Mouse (Mus musculus): ENCODE data around the gene Il2rb. TPM values are rescaled to one million over a fixed set of nuclear protein-coding genes. Genes with fewer than 3 reads are reported as not detected.

The Il2rb gene
- polyA plus RNA-seq, 1 experiment from 2014 or later, result 0.42 TPM

DNA sequence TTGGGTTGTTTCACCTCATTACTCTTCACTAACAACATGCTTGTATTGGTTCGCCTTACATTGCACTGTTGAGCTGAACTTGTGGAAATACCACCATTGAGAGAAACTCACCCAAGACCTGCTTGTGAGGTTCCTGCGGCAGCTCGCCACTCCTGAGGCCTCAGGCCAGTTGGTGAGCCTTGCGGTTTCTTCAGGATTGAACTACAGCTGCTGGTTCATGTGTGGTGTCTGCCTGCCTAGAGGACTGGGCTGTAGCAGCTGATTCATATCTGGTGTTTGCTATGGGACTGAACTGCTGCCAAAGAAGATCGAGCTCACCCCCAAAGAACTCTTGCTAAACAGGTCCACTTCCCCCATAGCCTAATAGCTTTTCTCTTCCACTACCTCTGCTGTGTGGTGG lies 9.7 kb upstream of the Il2rb start:
- 88% methylated on average over 5 of the region's 5 CpGs for WGBS
- Histone ChIP-seq H3K27ac (replicated peaks; ENCODE audit: low read depth, low read length) (no peak overlapping the region), H3K4me1 (ENCODE audit: control insufficient read depth, insufficient read depth, low read length) (peaks cover 2% of the 10 kb centered on the region; the same call in 1 of the 2 replicates), H3K27me3 (replicated peaks; ENCODE audit: control insufficient read depth, insufficient read depth, low read length) (no peaks in the 10 kb centered on the region), H3K9ac (ENCODE audit: low read depth, low read length) (no peak overlapping the region), H3K4me3 (ENCODE audit: low read depth, low read length) (no peak overlapping the region), H3K9me3 (ENCODE audit: control insufficient read depth, low read length) (peaks cover 6% of the 10 kb centered on the region; the same call in 1 of the 2 replicates), H3K4me2 (ENCODE audit: low read depth, low read length) (no peak overlapping the region), H3K36me3 (ENCODE audit: control insufficient read depth, insufficient read depth, low read length) (no peaks in the 10 kb centered on the region)
- ATAC-seq (ENCODE audit: low read depth) (no peak), DNase-seq (ENCODE audit: low spot score) (no peak)

DNA sequence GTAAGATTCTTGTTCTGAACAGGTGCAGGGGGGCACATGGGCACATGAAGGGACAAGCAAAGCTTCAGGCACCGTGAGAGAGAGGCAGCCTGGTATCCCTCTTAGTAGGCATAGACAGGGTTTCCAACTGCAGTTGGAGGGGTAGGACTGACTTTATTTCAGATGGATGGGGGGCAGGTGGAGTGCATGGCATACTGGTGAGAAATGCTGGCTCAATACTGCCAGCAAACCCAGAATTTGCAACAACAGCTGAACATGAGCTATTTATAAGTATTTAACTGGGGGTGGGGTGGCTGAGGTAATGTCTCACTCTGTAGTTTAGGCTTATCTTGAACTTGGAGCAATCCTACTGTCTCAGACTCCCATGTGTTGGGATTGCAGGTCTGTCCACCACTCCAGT lies 8.9 kb upstream of the Il2rb start:
- no peak for DNase-seq (ENCODE audit: low spot score)
- H3K27me3 ChIP-seq (replicated peaks; ENCODE audit: control insufficient read depth, insufficient read depth, low read length), result no peaks in the 10 kb centered on the region
- WGBS, result 84% methylated on average over 1 of the region's 1 CpGs
- H3K4me1 ChIP-seq (ENCODE audit: control insufficient read depth, insufficient read depth, low read length), result no peaks in the 10 kb centered on the region
- H3K4me3 ChIP-seq (ENCODE audit: low read depth, low read length), result no peak overlapping the region
- H3K36me3 ChIP-seq (ENCODE audit: control insufficient read depth, insufficient read depth, low read length), result no peaks in the 10 kb centered on the region
- no peak for ATAC-seq (ENCODE audit: low read depth)
- H3K27ac ChIP-seq (replicated peaks; ENCODE audit: low read depth, low read length), result no peak overlapping the region
- peaks cover 6% of the 10 kb centered on the region; the same call in 1 of the 2 replicates for H3K9me3 ChIP-seq (ENCODE audit: control insufficient read depth, low read length)
- no peak overlapping the region for H3K4me2 ChIP-seq (ENCODE audit: low read depth, low read length)
- H3K9ac ChIP-seq (ENCODE audit: low read depth, low read length), result no peak overlapping the region

DNA sequence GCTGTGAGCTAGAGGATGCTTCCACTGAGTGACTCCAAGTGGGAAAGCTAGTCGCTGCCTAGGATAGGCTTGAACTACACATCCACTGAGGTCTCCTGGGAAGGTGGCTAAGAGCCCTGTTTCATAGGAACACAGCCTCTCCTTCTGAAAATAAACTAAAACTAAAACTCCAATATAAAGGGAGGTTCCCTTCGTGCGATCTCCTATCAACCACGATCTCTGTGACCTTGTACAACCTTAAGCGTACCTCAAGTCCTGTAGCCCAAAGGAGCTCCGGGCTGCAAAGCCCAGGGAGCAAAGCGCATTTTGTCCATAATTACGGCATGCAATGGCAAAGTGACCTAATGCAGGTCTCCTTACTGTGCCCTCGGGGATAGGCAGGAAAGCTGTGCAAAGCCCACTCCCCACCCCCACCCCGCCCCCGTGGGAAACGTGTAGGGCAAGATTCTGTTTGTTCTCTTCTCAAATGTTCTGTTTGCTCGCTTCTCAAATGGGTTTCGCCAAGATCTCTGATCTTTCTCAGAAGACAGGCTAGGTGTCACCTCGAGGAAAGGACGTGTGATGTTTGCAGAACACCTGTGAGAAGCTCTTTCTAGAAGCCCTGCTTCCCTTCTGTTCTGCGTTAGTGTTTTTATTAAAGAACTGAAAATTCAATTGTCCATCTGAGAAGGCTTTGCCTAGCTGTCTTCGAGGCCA lies 7.5 kb upstream of the Il2rb start:
- peaks cover 6% of the 10 kb centered on the region; the same call in 1 of the 2 replicates for H3K9me3 ChIP-seq (ENCODE audit: control insufficient read depth, low read length)
- DNase-seq (ENCODE audit: low spot score) (no peak), ATAC-seq (ENCODE audit: low read depth) (no peak)
- WGBS, result 71% methylated on average over 18 of the region's 18 CpGs
- no peaks in the 10 kb centered on the region for H3K36me3 ChIP-seq (ENCODE audit: control insufficient read depth, insufficient read depth, low read length)
- no peak overlapping the region for H3K4me3 ChIP-seq (ENCODE audit: low read depth, low read length)
- H3K27ac ChIP-seq (replicated peaks; ENCODE audit: low read depth, low read length), result no peak overlapping the region
- H3K4me2 ChIP-seq (ENCODE audit: low read depth, low read length), result no peak overlapping the region
- H3K9ac ChIP-seq (ENCODE audit: low read depth, low read length), result no peak overlapping the region
- no peaks in the 10 kb centered on the region for H3K27me3 ChIP-seq (replicated peaks; ENCODE audit: control insufficient read depth, insufficient read depth, low read length)
- H3K4me1 ChIP-seq (ENCODE audit: control insufficient read depth, insufficient read depth, low read length), result no peaks in the 10 kb centered on the region

DNA sequence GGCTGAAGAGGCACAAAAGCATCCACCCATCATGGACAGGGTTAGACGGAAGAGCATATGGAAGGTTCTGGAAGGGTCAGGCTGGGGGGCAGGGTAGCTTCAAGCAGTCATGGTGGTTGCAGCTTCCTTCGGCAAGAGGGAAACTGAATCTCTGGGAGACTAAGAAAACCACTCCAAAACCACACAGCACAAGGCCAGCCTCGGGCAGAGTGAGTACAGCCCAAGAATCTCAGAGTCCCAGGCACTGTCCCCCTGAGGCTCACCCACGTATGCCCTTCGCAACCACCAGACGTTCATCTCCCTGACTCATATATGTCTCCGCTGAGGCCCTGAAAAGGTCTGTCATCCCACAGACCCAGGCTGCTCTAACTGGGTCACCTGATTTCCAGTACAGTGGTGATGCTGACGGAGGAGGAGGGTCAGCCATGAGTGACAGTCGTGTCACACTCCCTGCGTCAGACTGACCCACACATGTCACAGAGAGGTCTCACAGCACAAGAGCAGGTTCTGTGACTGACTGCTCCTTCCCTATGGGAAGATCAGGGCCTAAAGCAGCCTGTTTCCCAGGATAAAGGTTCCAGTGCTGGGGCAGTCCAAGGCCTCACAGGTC lies 1.6 kb downstream of the Il2rb start:
- DNase-seq (ENCODE audit: low spot score) (no peak), ATAC-seq (ENCODE audit: low read depth) (no peak)
- H3K27me3 ChIP-seq (replicated peaks; ENCODE audit: control insufficient read depth, insufficient read depth, low read length), result no peaks in the 10 kb centered on the region
- no peaks in the 10 kb centered on the region for H3K36me3 ChIP-seq (ENCODE audit: control insufficient read depth, insufficient read depth, low read length)
- no peaks in the 10 kb centered on the region for H3K4me1 ChIP-seq (ENCODE audit: control insufficient read depth, insufficient read depth, low read length)
- no peak overlapping the region for H3K27ac ChIP-seq (replicated peaks; ENCODE audit: low read depth, low read length)
- no peak overlapping the region for H3K4me3 ChIP-seq (ENCODE audit: low read depth, low read length)
- no peaks in the 10 kb centered on the region for H3K9me3 ChIP-seq (ENCODE audit: control insufficient read depth, low read length)
- 64% methylated on average over 10 of the region's 10 CpGs for WGBS
- no peak overlapping the region for H3K9ac ChIP-seq (ENCODE audit: low read depth, low read length)
- H3K4me2 ChIP-seq (ENCODE audit: low read depth, low read length), result no peak overlapping the region

DNA sequence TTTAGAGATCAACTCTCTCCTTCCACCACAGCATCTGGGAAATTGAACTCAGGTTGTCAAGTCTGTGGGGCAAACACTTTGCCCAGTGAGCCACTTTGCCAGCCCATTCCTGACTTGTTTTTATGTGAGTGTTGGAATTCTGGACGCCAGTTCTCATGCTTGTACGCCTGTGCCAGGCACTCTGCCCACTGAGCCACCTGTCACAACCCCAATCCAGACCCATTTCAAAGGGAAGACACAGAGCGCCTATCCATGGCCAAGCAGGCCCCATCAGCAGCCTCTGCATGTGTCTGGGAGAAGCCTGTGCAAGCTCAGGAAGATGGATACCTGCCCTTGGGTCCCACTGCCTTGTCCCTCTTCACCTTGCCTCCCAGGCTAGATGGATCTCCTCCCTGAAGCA lies 3.8 kb downstream of the Il2rb start:
- Histone ChIP-seq H3K4me3 (ENCODE audit: low read depth, low read length) (no peak overlapping the region), H3K36me3 (ENCODE audit: control insufficient read depth, insufficient read depth, low read length) (no peaks in the 10 kb centered on the region), H3K27me3 (replicated peaks; ENCODE audit: control insufficient read depth, insufficient read depth, low read length) (no peaks in the 10 kb centered on the region), H3K4me1 (ENCODE audit: control insufficient read depth, insufficient read depth, low read length) (no peaks in the 10 kb centered on the region), H3K27ac (replicated peaks; ENCODE audit: low read depth, low read length) (no peak overlapping the region), H3K9me3 (ENCODE audit: control insufficient read depth, low read length) (no peaks in the 10 kb centered on the region), H3K4me2 (ENCODE audit: low read depth, low read length) (no peak overlapping the region), H3K9ac (ENCODE audit: low read depth, low read length) (no peak overlapping the region)
- DNase-seq (ENCODE audit: low spot score) (no peak), ATAC-seq (ENCODE audit: low read depth) (no peak)
- WGBS, result 77% methylated on average over 3 of the region's 3 CpGs

DNA sequence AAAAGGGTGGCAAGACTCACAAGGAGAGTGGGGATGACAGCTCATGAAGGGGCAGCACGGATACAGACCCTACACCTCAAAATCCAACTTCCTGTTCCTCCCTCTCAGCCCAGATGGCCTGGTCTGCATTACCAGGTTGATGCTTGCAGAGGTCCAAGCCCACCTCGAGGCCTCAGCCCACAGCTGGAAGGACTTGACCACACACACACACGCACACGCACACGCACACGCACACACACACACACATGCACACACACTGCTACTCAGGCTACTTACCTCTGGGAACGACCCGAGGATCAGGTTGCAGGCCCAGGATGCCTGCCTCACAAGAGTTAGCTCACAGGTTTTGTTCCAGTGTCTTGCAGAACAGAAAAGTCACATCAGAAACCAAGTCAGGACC lies 5.2 kb downstream of the Il2rb start:
- no peak overlapping the region for H3K27ac ChIP-seq (replicated peaks; ENCODE audit: low read depth, low read length)
- H3K9me3 ChIP-seq (ENCODE audit: control insufficient read depth, low read length), result no peaks in the 10 kb centered on the region
- no peak overlapping the region for H3K9ac ChIP-seq (ENCODE audit: low read depth, low read length)
- H3K27me3 ChIP-seq (replicated peaks; ENCODE audit: control insufficient read depth, insufficient read depth, low read length), result no peaks in the 10 kb centered on the region
- 49% methylated on average over 8 of the region's 8 CpGs for WGBS
- no peak overlapping the region for H3K4me3 ChIP-seq (ENCODE audit: low read depth, low read length)
- no peak for ATAC-seq (ENCODE audit: low read depth)
- no peak overlapping the region for H3K4me2 ChIP-seq (ENCODE audit: low read depth, low read length)
- DNase-seq (ENCODE audit: low spot score), result no peak
- no peaks in the 10 kb centered on the region for H3K4me1 ChIP-seq (ENCODE audit: control insufficient read depth, insufficient read depth, low read length)
- no peaks in the 10 kb centered on the region for H3K36me3 ChIP-seq (ENCODE audit: control insufficient read depth, insufficient read depth, low read length)

DNA sequence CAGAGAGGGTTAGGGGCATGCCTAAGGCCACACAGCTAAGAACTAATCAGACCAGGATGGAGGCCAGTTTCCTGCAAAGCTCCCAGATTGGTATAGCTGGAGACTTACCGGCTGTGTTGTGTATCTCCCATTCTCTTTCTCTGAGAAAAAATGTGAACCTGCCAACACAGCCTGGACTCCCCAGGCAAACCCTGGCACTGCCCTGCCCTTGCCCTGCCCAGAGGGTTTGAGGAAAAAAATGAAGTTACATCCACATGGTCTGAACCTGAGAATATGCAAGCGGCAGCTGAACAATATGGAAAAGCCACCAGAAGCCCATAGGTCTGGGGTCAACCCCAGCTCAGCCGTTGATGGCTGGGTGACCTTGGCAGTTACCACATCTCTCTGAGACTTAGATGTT lies 5.8 kb downstream of the Il2rb start:
- no peak for ATAC-seq (ENCODE audit: low read depth)
- Histone ChIP-seq H3K27ac (replicated peaks; ENCODE audit: low read depth, low read length) (no peak overlapping the region), H3K9me3 (ENCODE audit: control insufficient read depth, low read length) (no peaks in the 10 kb centered on the region), H3K4me2 (ENCODE audit: low read depth, low read length) (no peak overlapping the region), H3K4me1 (ENCODE audit: control insufficient read depth, insufficient read depth, low read length) (no peaks in the 10 kb centered on the region), H3K27me3 (replicated peaks; ENCODE audit: control insufficient read depth, insufficient read depth, low read length) (no peaks in the 10 kb centered on the region), H3K4me3 (ENCODE audit: low read depth, low read length) (no peak overlapping the region), H3K36me3 (ENCODE audit: control insufficient read depth, insufficient read depth, low read length) (no peaks in the 10 kb centered on the region), H3K9ac (ENCODE audit: low read depth, low read length) (no peak overlapping the region)
- 76% methylated on average over 3 of the region's 3 CpGs for WGBS
- no peak for DNase-seq (ENCODE audit: low spot score)

DNA sequence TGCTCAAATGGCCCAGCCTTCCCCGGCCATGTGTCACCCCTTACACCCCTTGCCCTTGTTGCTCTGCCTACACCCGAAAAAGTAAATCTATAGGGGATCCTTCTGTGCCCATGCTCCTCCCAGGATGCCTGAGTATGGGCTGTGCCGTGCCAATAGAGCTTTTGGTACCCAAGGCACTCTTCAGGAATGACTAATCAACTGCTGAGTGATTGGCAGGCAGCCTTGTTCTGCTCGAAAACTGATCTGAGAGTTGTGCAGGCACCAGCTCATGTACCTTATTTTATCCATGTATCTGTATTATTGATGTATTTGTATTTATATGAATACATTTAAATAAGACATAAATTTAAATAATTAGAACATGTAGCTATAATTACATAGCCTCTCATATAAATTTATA lies 8.0 kb downstream of the Il2rb start:
- no peak for DNase-seq (ENCODE audit: low spot score)
- Histone ChIP-seq H3K9ac (ENCODE audit: low read depth, low read length) (no peak overlapping the region), H3K4me2 (ENCODE audit: low read depth, low read length) (no peak overlapping the region), H3K9me3 (ENCODE audit: control insufficient read depth, low read length) (no peaks in the 10 kb centered on the region), H3K4me3 (ENCODE audit: low read depth, low read length) (no peak overlapping the region), H3K27me3 (replicated peaks; ENCODE audit: control insufficient read depth, insufficient read depth, low read length) (no peaks in the 10 kb centered on the region), H3K36me3 (ENCODE audit: control insufficient read depth, insufficient read depth, low read length) (no peaks in the 10 kb centered on the region), H3K27ac (replicated peaks; ENCODE audit: low read depth, low read length) (no peak overlapping the region), H3K4me1 (ENCODE audit: control insufficient read depth, insufficient read depth, low read length) (no peaks in the 10 kb centered on the region)
- ATAC-seq (ENCODE audit: low read depth), result no peak
- 60% methylated on average over 4 of the region's 4 CpGs for WGBS

DNA sequence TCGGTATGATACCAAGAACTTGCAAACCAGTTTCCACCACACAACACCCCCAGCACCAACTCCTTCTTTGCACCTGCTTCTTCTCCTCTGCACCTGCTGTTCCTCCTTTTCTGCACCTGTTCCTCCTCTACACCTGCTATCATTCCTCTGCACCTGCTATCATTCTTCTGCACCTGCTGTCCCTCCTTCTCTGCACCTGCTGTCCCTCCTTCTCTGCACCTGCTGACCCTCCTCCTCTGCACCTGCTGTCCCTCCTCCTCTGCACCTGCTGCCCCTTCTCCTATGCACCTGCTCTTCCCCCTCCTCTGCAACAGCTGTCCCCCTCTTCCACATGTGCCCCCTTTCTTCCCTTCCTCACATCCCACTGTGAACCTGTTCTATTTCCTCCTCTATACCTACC lies 8.5 kb downstream of the Il2rb start:
- H3K27me3 ChIP-seq (replicated peaks; ENCODE audit: control insufficient read depth, insufficient read depth, low read length), result no peaks in the 10 kb centered on the region
- no peak overlapping the region for H3K27ac ChIP-seq (replicated peaks; ENCODE audit: low read depth, low read length)
- no peak overlapping the region for H3K4me2 ChIP-seq (ENCODE audit: low read depth, low read length)
- H3K9me3 ChIP-seq (ENCODE audit: control insufficient read depth, low read length), result no peaks in the 10 kb centered on the region
- DNase-seq (ENCODE audit: low spot score), result no peak
- no peak overlapping the region for H3K4me3 ChIP-seq (ENCODE audit: low read depth, low read length)
- no peaks in the 10 kb centered on the region for H3K36me3 ChIP-seq (ENCODE audit: control insufficient read depth, insufficient read depth, low read length)
- 71% methylated on average over 1 of the region's 1 CpGs for WGBS
- no peaks in the 10 kb centered on the region for H3K4me1 ChIP-seq (ENCODE audit: control insufficient read depth, insufficient read depth, low read length)
- no peak for ATAC-seq (ENCODE audit: low read depth)
- no peak overlapping the region for H3K9ac ChIP-seq (ENCODE audit: low read depth, low read length)
